Mouse (Mus musculus) kidney, postnatal 0 days (tissue): ENCODE measurements at regions not wholly inside any gene's neighbourhood (a gene's known extent, or its start where the extent isn't known, plus 50 kb on each side); places are given as distances from the start of the nearest gene placed in this dataset.

Source experiments
- ATAC-seq: fragments of 200-750 bp; cut with Nextera tagmentation; replicated peaks from 2 replicates; pipeline ENCODE4 v1.8.0; 2017; ENCODE audit warnings: low read depth, moderate number of reproducible peaks, moderate TSS enrichment, moderate library complexity; ENCODE audit not compliant: low FRiP score
- DNase-seq: peaks from one replicate; pipeline ENCODE4 v3.0.0-alpha.2; 2016; ENCODE audit warnings: low spot score
- H3K27ac ChIP-seq: fragments of 300-500 bp; sonication (generic); 2 replicates; pipeline ENCODE4 v1.5.1; 2014; ENCODE audit warnings: mild to moderate bottlenecking
- H3K27me3 ChIP-seq: fragments of 300-500 bp; sonication (generic); 2 replicates; pipeline ENCODE4 v1.6.1; 2014; ENCODE audit warnings: low read length, mixed read lengths; ENCODE audit not compliant: insufficient read depth
- H3K36me3 ChIP-seq: fragments of 300-500 bp; sonication (generic); 2 replicates; pipeline ENCODE4 v1.6.1; 2014; ENCODE audit warnings: low read length, mixed read lengths; ENCODE audit not compliant: insufficient read depth
- H3K4me1 ChIP-seq: fragments of 300-500 bp; sonication (generic); replicated peaks from 2 replicates; pipeline ENCODE4 v1.6.1; 2014; ENCODE audit warnings: antibody characterized with exemption, low read length, mixed read lengths; ENCODE audit not compliant: insufficient read depth
- H3K4me2 ChIP-seq: fragments of 300-500 bp; sonication (generic); 2 replicates; pipeline ENCODE4 v1.6.1; 2014; ENCODE audit warnings: mild to moderate bottlenecking, low read length, moderate library complexity, mixed read lengths
- H3K4me3 ChIP-seq: fragments of 300-500 bp; sonication (generic); replicated peaks from 2 replicates; pipeline ENCODE4 v1.5.1; 2014; ENCODE audit warnings: low read depth, low read length
- H3K9ac ChIP-seq: fragments of 300-500 bp; sonication (generic); 2 replicates; pipeline ENCODE4 v1.6.1; 2014; ENCODE audit warnings: low read depth, low read length
- H3K9me3 ChIP-seq: fragments of 300-500 bp; sonication (generic); replicated peaks from 2 replicates; pipeline ENCODE4 v1.6.1; 2016; ENCODE audit warnings: low read length, inconsistent platforms, mixed read lengths
- CTCF ChIP-seq: IDR thresholded peaks from 2 replicates; pipeline ENCODE4 v1.5.1; 2016; ENCODE audit warnings: antibody characterized with exemption, low read depth, mild to moderate bottlenecking, moderate library complexity
- WGBS: fragments of 180-500 bp; shearing (Covaris S2); extraction: QIAGEN DNeasy Blood & Tissue Kit; methylation state at CpG from one replicate; pipeline ENCODE4 v1.1.7; 2014; 5-methylcytosine and 5-hydroxymethylcytosine counted together

DNA sequence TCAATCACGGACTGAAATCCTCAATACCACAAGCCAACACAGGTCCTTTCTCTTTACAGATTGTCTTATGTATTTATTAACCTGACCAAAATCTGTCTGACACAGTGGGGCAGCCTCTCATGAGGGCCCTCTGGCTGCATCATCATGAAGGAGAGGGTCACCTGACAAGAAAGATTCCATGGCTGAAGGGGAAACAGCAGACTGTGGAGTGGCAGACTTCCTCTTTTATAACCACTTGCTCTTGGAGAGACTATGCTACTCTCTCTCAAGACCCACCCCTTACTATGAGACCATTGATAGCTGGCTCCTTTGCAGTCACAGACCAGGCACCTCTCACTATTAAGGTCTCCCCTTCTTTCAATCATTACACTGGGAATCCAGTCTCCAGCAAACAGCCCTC, 133.1 kb downstream of the Rap2a start:
- Histone ChIP-seq H3K27me3 (no peaks in the 10 kb centered on the region), H3K36me3 (no peaks in the 10 kb centered on the region), H3K27ac (no peak overlapping the region), H3K4me3 (no peak overlapping the region), H3K4me1 (no peaks in the 10 kb centered on the region), H3K9me3 (no peaks in the 10 kb centered on the region), H3K4me2 (no peak overlapping the region), H3K9ac (no peak overlapping the region)
- no peak for DNase-seq
- 100% methylated on average over 1 of the region's 1 CpGs for WGBS
- ATAC-seq = no peak
- TF ChIP-seq CTCF = no peak

DNA sequence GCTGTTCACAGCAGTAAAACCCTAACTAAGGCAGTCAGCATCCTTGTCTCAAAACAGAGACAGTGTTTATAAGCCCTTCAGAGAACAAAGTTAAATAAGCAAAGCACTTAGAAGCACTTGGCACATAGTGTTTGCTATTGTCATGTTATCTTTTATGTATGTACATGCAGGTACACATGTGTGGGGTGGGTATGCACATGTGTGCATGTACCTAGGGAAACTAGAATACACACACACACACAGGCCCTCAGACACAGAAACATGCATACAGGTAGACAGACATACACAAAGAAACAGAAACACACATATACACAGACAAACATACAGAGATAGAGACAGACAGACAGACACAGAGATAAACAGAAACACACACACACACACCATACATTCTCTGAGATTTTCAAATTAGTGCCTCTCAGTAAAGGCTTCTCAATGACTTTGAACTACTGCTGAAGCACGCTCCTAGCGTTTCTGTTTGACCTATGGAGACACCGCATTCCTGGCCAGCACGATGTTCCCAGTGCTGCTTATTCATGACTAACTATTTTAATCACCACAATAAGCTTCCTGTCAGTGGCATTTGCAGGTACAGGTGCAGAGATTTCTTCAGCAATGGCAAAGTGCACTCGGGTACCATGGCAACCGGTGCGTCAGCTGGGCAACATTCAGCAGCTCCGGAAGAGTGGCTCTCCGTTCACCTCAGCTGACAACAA, 148.1 kb downstream of the Rap2a start:
- DNase-seq (peak; percentile 36), ATAC-seq (peak; percentile 85)
- no peak overlapping the region for H3K27ac ChIP-seq
- no peak for TF ChIP-seq CTCF
- H3K36me3 ChIP-seq = no peaks in the 10 kb centered on the region
- no peaks in the 10 kb centered on the region for H3K4me1 ChIP-seq
- H3K9ac ChIP-seq = no peak overlapping the region
- H3K4me3 ChIP-seq = no peak overlapping the region
- H3K27me3 ChIP-seq = no peaks in the 10 kb centered on the region
- WGBS = 47% methylated on average over 9 of the region's 9 CpGs
- no peaks in the 10 kb centered on the region for H3K9me3 ChIP-seq
- no peak overlapping the region for H3K4me2 ChIP-seq

DNA sequence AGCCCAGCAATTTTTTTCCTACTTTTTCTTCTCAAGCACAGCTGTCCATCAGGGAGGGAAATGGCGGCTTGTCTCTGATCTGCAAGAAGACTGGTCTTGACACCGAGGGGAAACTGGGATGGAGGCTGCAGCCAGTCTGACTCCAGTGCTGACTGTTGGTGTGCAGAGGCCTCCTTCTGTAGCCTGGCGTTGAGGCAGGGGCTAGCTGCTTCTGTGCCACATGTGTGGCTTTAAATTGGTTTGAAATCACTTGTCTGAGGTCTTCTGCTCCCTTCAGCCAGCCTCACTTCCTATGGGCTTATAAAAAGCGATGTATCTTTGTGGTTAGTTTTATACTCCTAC, 148.7 kb downstream of the Rap2a start:
- H3K4me2 ChIP-seq = no peak overlapping the region
- H3K27me3 ChIP-seq = no peaks in the 10 kb centered on the region
- H3K9ac ChIP-seq = no peak overlapping the region
- no peak overlapping the region for H3K4me3 ChIP-seq
- no peak overlapping the region for H3K27ac ChIP-seq
- no peak for DNase-seq
- no peaks in the 10 kb centered on the region for H3K36me3 ChIP-seq
- H3K4me1 ChIP-seq = no peaks in the 10 kb centered on the region
- WGBS = 83% methylated on average over 4 of the region's 4 CpGs
- TF ChIP-seq CTCF = no peak
- no peaks in the 10 kb centered on the region for H3K9me3 ChIP-seq
- ATAC-seq = no peak

DNA sequence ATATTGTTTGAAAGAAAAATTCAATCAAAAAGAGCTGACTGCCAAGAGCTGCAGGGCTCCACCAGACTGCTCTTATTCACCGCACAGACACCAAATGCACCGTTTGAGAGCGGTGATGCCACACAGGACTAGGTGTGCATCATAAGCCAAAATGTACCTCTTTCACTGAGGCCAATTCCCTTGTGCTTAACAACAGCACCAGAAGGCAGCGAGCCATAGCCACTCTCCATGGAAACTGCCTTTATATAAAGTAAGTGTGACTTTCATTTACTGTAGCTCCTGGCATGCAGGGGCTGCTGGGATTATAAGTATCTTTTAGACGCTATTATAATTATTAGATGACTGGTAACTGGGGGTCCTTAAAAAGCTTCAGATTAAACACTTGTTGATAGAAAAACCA, 154.5 kb downstream of the Rap2a start:
- Histone ChIP-seq H3K27me3 (no peaks in the 10 kb centered on the region), H3K4me3 (no peak overlapping the region), H3K36me3 (no peaks in the 10 kb centered on the region), H3K27ac (no peak overlapping the region), H3K9me3 (no peaks in the 10 kb centered on the region), H3K9ac (no peak overlapping the region), H3K4me1 (no peaks in the 10 kb centered on the region), H3K4me2 (no peak overlapping the region)
- TF ChIP-seq CTCF = no peak
- ATAC-seq (no peak), DNase-seq (no peak)
- WGBS = 87% methylated on average over 5 of the region's 5 CpGs

DNA sequence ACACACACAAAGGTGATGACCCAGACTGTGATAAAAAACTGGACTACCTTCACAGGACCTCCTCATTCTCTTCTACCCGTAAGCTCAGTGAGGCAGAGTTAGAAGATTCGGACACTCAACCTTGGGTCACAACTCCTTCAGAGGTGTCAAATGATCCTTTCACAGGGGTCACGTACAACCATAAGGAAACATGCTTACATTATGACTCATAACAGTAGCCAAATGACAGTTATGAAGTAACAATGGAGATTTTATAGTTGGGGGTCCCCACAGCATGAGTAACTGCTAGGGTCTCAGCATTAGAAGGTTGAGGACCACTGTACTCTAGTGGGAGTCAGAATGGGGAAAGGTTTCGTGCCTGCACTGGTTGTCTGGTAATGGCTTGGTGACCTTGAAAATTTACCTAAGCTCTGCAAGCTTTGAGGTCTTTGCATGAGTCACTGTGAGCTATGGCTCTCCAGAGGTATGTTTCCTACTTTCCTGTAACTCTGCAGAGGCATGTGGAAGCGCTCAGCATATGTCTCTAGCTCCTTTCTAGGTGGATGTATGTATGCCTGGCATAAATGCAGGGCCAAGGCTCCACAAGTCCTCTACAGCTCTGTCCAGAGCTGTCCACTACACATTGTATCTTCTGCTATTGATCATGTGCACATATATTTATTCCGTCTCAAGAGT, 158.6 kb downstream of the Rap2a start:
- ATAC-seq (no peak), DNase-seq (no peak)
- H3K4me1 ChIP-seq = no peaks in the 10 kb centered on the region

DNA sequence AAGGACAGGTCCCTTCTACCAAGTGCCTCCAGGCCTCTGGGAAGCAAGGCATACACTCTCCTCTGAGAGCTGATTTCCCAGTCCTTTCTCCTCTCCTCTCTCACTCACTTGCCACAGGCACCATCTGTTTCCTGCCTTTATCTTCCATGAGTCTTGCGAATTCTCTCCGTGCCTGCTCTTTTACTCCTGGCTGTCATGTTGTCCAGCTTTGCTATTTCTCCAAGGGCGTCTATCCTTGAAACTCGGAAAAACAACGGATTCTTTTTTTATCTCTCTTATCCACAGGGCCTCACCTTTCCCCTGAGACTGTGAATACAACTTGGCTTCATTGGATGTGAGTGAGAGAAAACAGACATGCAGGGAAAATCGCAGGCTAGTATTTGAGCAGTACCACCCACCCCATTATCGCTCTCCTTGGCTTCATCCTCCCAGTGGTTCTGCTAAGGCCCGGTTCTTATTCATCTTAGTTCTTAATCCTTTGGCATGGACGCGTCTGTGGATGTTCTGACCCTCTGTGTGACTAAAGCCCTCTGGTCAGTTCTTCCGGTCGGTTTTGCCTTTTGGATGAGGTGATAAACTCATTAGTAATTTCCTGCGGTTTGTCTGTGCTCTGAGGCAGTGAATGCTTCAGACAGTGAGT, 159.4 kb downstream of the Rap2a start:
- 51% methylated on average over 13 of the region's 13 CpGs for WGBS
- ATAC-seq = no peak
- Histone ChIP-seq H3K4me2 (no peak overlapping the region), H3K9ac (no peak overlapping the region), H3K36me3 (no peaks in the 10 kb centered on the region), H3K9me3 (no peaks in the 10 kb centered on the region), H3K27ac (no peak overlapping the region), H3K4me1 (no peaks in the 10 kb centered on the region), H3K27me3 (no peaks in the 10 kb centered on the region), H3K4me3 (no peak overlapping the region)
- no peak for DNase-seq
- no peak for TF ChIP-seq CTCF

More for the DNA sequence above, 158.6 kb downstream of the Rap2a start:
- TF ChIP-seq CTCF = no peak
- Histone ChIP-seq H3K27ac (no peak overlapping the region), H3K4me2 (no peak overlapping the region), H3K36me3 (no peaks in the 10 kb centered on the region), H3K9ac (no peak overlapping the region), H3K4me3 (no peak overlapping the region), H3K27me3 (no peaks in the 10 kb centered on the region), H3K9me3 (no peaks in the 10 kb centered on the region)
- 85% methylated on average over 6 of the region's 6 CpGs for WGBS
